Mouse (Mus musculus) bone marrow, adult 2 months (tissue): ENCODE data around the gene Enoph1.

Experiments used
- CTCF ChIP-seq: fragments of 200-500 bp; IDR thresholded peaks from 2 replicates; pipeline ENCODE4 v1.5.1; 2011; ENCODE audit warnings: low read length, control low read depth; ENCODE audit not compliant: control insufficient read depth, insufficient read depth
- POLR2A ChIP-seq: fragments of 200-500 bp; IDR thresholded peaks from 2 replicates; pipeline ENCODE4 v1.6.1; 2011; ENCODE audit warnings: low read depth, mild to moderate bottlenecking, control low read depth, low read length, borderline replicate concordance; ENCODE audit not compliant: control insufficient read depth

GRCm38 (mm10) chr5:100102395-100102794 is 62.6 kb downstream of the Enoph1 start:
- TF ChIP-seq CTCF: no peak
- TF ChIP-seq POLR2A: no peak
